Mouse (Mus musculus) C2C12 (cell line): ENCODE measurements around the gene Rgs14. TPM values are rescaled to one million over a fixed set of nuclear protein-coding genes. Genes with fewer than 3 reads are reported as not detected.

Experiments used
- H3K27me3 ChIP-seq: one replicate; pipeline ENCODE4 v1.6.1; 2011; ENCODE audit not compliant: control insufficient read depth, insufficient read depth, insufficient read length
- H3K36me3 ChIP-seq: one replicate; pipeline ENCODE4 v1.6.1; 2011; ENCODE audit not compliant: control insufficient read depth, insufficient read depth
- H3K4me3 ChIP-seq: one replicate; pipeline ENCODE4 v1.5.1; 2011; ENCODE audit warnings: mild to moderate bottlenecking, control low read depth; ENCODE audit not compliant: poor library complexity, insufficient read depth, severe bottlenecking
- H3K79me2 ChIP-seq: one replicate; pipeline ENCODE4 v1.6.1; 2011; ENCODE audit not compliant: control insufficient read depth, insufficient read depth
- H3K79me3 ChIP-seq: one replicate; pipeline ENCODE4 v1.6.1; 2011; ENCODE audit warnings: low read depth, control low read depth
- H3ac ChIP-seq: one replicate; pipeline ENCODE3; 2011; ENCODE audit warnings: low read depth; ENCODE audit not compliant: control insufficient read depth, insufficient read length
- CEBPB ChIP-seq: IDR thresholded peaks from one replicate; pipeline ENCODE4 v1.6.1; 2011; ENCODE audit warnings: low read depth, mild to moderate bottlenecking, control low read depth, moderate library complexity
- CTCF ChIP-seq: IDR thresholded peaks from one replicate; pipeline ENCODE4 v1.5.1; 2011; ENCODE audit not compliant: control insufficient read depth, insufficient read depth, insufficient read length
- FOSL1 ChIP-seq: IDR thresholded peaks from one replicate; pipeline ENCODE4 v1.8.0; 2011; ENCODE audit warnings: mild to moderate bottlenecking, low read length; ENCODE audit not compliant: poor library complexity, insufficient read depth, severe bottlenecking
- MAX ChIP-seq: IDR thresholded peaks from one replicate; pipeline ENCODE4 v1.6.1; 2011; ENCODE audit warnings: mild to moderate bottlenecking, control low read depth
- MYOD1 ChIP-seq: IDR thresholded peaks from one replicate; pipeline ENCODE4 v1.6.1; 2011; ENCODE audit warnings: low read depth; ENCODE audit not compliant: control insufficient read depth, insufficient read length
- MYOG ChIP-seq: IDR thresholded peaks from one replicate; pipeline ENCODE4 v1.6.1; 2011; ENCODE audit not compliant: control insufficient read depth, insufficient read length; ENCODE audit errors: extremely low read depth
- USF1 ChIP-seq: IDR thresholded peaks from one replicate; pipeline ENCODE4 v1.6.1; 2011; ENCODE audit warnings: low read depth, mild to moderate bottlenecking, control low read depth, moderate library complexity
- polyA plus RNA-seq: library from polyadenylated mRNA; unstranded; fragments of >200 nt; fragmentation: generic; extraction: Trizol; gene quantifications from one replicate; pipeline ENCODE4 v1.2.1, GENCODE M21; 2012; ENCODE audit warnings: missing spikeins

Rgs14 gene
- polyA plus RNA-seq, 1 experiment, result 0.08 TPM

- Histone ChIP-seq H3ac (no peak overlapping the region), H3K79me2 (peaks cover 41% of the 10 kb centered on the region), H3K36me3 (peaks cover 29% of the 10 kb centered on the region), H3K27me3 (no peaks in the 10 kb centered on the region), H3K4me3 (no peak overlapping the region), H3K79me3 (peaks cover 25% of the 10 kb centered on the region)
- TF ChIP-seq CTCF (no peak), MAX (no peak), MYOD1 (no peak), USF1 (no peak), FOSL1 (no peak), MYOG (no peak), CEBPB (no peak)
Measured at GRCm38 (mm10) chr13:55327169-55327568, 42.4 kb upstream of the Rgs14 start.

GRCm38 (mm10) chr13:55327633-55328032 lies 41.9 kb upstream of the Rgs14 start:
- TF ChIP-seq USF1 (peak; percentile 41), CEBPB (no peak), MAX (peak; percentile 48), CTCF (peak; percentile 86), MYOD1 (no peak), MYOG (no peak)
- H3ac ChIP-seq, result no peak overlapping the region
- H3K79me3 ChIP-seq, result peaks cover 21% of the 10 kb centered on the region
- peaks cover 37% of the 10 kb centered on the region for H3K79me2 ChIP-seq
- H3K4me3 ChIP-seq, result no peak overlapping the region
- H3K27me3 ChIP-seq, result no peaks in the 10 kb centered on the region
- H3K36me3 ChIP-seq, result peaks cover 29% of the 10 kb centered on the region

- no peak for TF ChIP-seq USF1
- TF ChIP-seq FOSL1, result no peak
- TF ChIP-seq CEBPB, result no peak
- no peak for TF ChIP-seq MYOD1
- TF ChIP-seq MYOG, result no peak
- Histone ChIP-seq H3K79me3 (peaks cover 15% of the 10 kb centered on the region), H3K27me3 (no peaks in the 10 kb centered on the region), H3K4me3 (no peak overlapping the region), H3K79me2 (peaks cover 31% of the 10 kb centered on the region), H3ac (peak overlapping the region; percentile 0), H3K36me3 (peaks cover 27% of the 10 kb centered on the region)
Measured at GRCm38 (mm10) chr13:55328171-55328570, 41.4 kb upstream of the Rgs14 start.

GRCm38 (mm10) chr13:55328641-55329040 lies 40.9 kb upstream of the Rgs14 start:
- no peaks in the 10 kb centered on the region for H3K27me3 ChIP-seq
- peaks cover 27% of the 10 kb centered on the region for H3K79me2 ChIP-seq
- peaks cover 11% of the 10 kb centered on the region for H3K79me3 ChIP-seq
- H3K4me3 ChIP-seq, result peak overlapping the region; percentile 46
- peaks cover 22% of the 10 kb centered on the region for H3K36me3 ChIP-seq
- H3ac ChIP-seq, result peak overlapping the region; percentile 79
- TF ChIP-seq MYOD1 (no peak), FOSL1 (no peak), USF1 (no peak), MAX (no peak), CTCF (no peak), CEBPB (no peak), MYOG (no peak)

- H3K4me3 ChIP-seq, result peak overlapping the region; percentile 46
- H3K36me3 ChIP-seq, result peaks cover 17% of the 10 kb centered on the region
- peak overlapping the region; percentile 79 for H3ac ChIP-seq
- H3K79me3 ChIP-seq, result peaks cover 5% of the 10 kb centered on the region
- TF ChIP-seq CTCF, result no peak
- no peak for TF ChIP-seq MYOD1
- no peak for TF ChIP-seq FOSL1
- no peak for TF ChIP-seq MAX
- TF ChIP-seq MYOG, result no peak
- no peak for TF ChIP-seq CEBPB
- TF ChIP-seq USF1, result no peak
- peaks cover 21% of the 10 kb centered on the region for H3K79me2 ChIP-seq
- no peaks in the 10 kb centered on the region for H3K27me3 ChIP-seq
Measured at GRCm38 (mm10) chr13:55329109-55329682, 40.3 kb upstream of the Rgs14 start.

GRCm38 (mm10) chr13:55329683-55330566 lies 39.6 kb upstream of the Rgs14 start, which contains the start of gene Mxd3:
Gene Mxd3 (minus strand): TSS chr13:55329823.
- TF ChIP-seq CEBPB, result no peak
- TF ChIP-seq MAX, result peak; percentile 56
- no peak for TF ChIP-seq CTCF
- TF ChIP-seq MYOG, result no peak
- Histone ChIP-seq H3ac (peak within 1 kb of the TSS; percentile 80), H3K4me3 (peak within 1 kb of the TSS; percentile 46), H3K36me3 (peaks cover 13% of the 10 kb centered on the region), H3K79me3 (peaks cover 5% of the 10 kb centered on the region), H3K27me3 (no peaks in the 10 kb centered on the region), H3K79me2 (peaks cover 16% of the 10 kb centered on the region)
